Comparison of ENCODE assay signal across 8 mouse cellular contexts in the genomic region with DNA sequence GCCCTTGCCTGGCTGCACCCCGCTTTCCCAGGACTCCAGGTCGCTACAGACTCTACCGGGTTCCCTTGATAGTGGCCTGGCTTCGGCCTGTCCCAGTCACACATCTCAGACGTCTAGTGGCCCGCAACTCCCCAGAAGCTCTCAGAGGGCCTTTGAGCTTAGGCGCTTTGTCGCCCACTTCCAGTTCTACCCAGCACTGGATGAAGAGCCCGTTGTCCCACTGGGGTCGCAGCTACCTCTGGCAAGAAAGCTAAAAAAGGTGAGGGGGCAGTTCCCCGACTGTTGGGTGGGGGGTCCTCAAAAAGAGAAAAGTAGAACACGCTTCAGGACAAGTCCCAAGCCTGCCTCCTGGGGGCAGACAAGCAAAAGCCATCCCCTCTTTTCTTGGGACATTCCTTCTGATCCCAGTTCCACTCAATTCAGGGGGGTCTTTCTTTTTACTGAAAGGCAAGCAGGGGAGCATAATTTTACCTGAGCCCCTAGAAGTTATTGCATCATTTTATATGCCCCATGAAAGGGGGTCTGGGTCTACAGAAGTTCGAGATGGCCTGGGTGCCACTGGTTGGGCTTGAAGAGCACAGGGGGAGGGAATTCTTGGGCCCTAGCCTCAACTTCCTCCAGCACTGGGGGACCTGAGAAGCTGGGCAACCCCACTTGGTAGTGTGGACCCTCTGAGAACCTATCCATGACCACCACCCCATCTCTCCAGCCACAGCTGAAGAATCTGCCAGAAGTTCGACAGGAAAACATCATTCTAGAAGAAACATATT. TPM values are rescaled to one million over a fixed set of nuclear protein-coding genes. Genes with fewer than 3 reads are reported as not detected.
DNase-seq lines count a peak whose midpoint lies in the region; ATAC-seq and TF ChIP-seq lines count a peak whose summit lies in the region.

No protein-coding gene starts in this region.

- H3K27ac ChIP-seq in liver, adult 2 months (replicated peaks; ENCODE audit: insufficient read depth, low read depth, low read length) = no peak overlapping the region
- H3K27ac ChIP-seq in forebrain, embryonic 12.5 days = no peak overlapping the region
- H3K27ac ChIP-seq in intestine, postnatal 0 days (ENCODE audit: low read depth, low read length) = no peak overlapping the region
- no peak overlapping the region for H3K27ac ChIP-seq in midbrain, postnatal 0 days (ENCODE audit: low read depth, low read length)

- no peak overlapping the region; the same call in 1 of the 2 replicates for H3K9ac ChIP-seq in liver, adult 2 months (ENCODE audit: low read depth, low read length)
- H3K9ac ChIP-seq in forebrain, embryonic 12.5 days = peak overlapping the region; percentile 26; the same call in 1 of the 2 replicates
- H3K9ac ChIP-seq in intestine, postnatal 0 days (ENCODE audit: low read depth, low read length) = no peak overlapping the region
- H3K9ac ChIP-seq in midbrain, postnatal 0 days (replicated peaks; ENCODE audit: low read length, poor library complexity, severe bottlenecking) = 0 out of 2 replicates have a peak overlapping the region, but pooled peaks have one; percentile 3

- no peaks in the 10 kb centered on the region for H3K36me3 ChIP-seq in liver, adult 2 months (ENCODE audit: control insufficient read depth, insufficient read depth, low read length)
- no peaks in the 10 kb centered on the region for H3K36me3 ChIP-seq in forebrain, embryonic 12.5 days (replicated peaks)
- H3K36me3 ChIP-seq in intestine, postnatal 0 days (ENCODE audit: control insufficient read depth, insufficient read depth) = no peaks in the 10 kb centered on the region
- no peaks in the 10 kb centered on the region for H3K36me3 ChIP-seq in midbrain, postnatal 0 days (ENCODE audit: insufficient read depth, low read length)

- no peak for DNase-seq in liver, adult 2 months (ENCODE audit: extremely low read depth, low read depth, low spot score)
- DNase-seq in liver = no peak
- no peak for DNase-seq in midbrain, postnatal 0 days (ENCODE audit: low spot score)
- no peak for DNase-seq in left cerebral cortex, adult 18-20 months (ENCODE audit: low spot score in 2 of 2)
- no peak for DNase-seq in thymus, postnatal 0 days (ENCODE audit: low spot score)
- DNase-seq in thymus, postnatal 10 days (ENCODE audit: low spot score in 2 of 2) = no peak

- peak overlapping the region; percentile 8; the same call in 1 of the 2 replicates for H3K4me3 ChIP-seq in liver, adult 2 months (ENCODE audit: insufficient read depth, low read depth, low read length)
- H3K4me3 ChIP-seq in forebrain, embryonic 12.5 days (replicated peaks) = peak overlapping the region; percentile 32
- H3K4me3 ChIP-seq in intestine, postnatal 0 days (ENCODE audit: low read depth, low read length) = peak overlapping the region; percentile 27
- H3K4me3 ChIP-seq in midbrain, postnatal 0 days (ENCODE audit: low read depth, low read length) = peak overlapping the region; percentile 31

- TF ChIP-seq CTCF in liver, adult 2 months (IDR thresholded peaks at IDR 0.05; ENCODE audit: low read depth, low read length) = no peak
- TF ChIP-seq CTCF in intestine, postnatal 0 days (IDR thresholded peaks at IDR 0.05; ENCODE audit: low read depth) = peak; percentile 48; the same call in 1 of the 2 replicates
- TF ChIP-seq CTCF in midbrain, postnatal 0 days (IDR thresholded peaks at IDR 0.05) = peak; percentile 53

- ATAC-seq in forebrain, embryonic 12.5 days (ENCODE audit: low FRiP score) = no peak
- no peak for ATAC-seq in intestine, postnatal 0 days
- no peak for ATAC-seq in midbrain, postnatal 0 days (ENCODE audit: low FRiP score)

- peaks cover 3% of the 10 kb centered on the region; the same call in 1 of the 2 replicates for H3K4me1 ChIP-seq in liver, adult 2 months (ENCODE audit: control insufficient read depth, insufficient read depth, low read length)
- peaks cover 29% of the 10 kb centered on the region for H3K4me1 ChIP-seq in forebrain, embryonic 12.5 days
- H3K4me1 ChIP-seq in intestine, postnatal 0 days (replicated peaks; ENCODE audit: control insufficient read depth, insufficient read depth, low read length) = no peaks in the 10 kb centered on the region
- peaks cover 7% of the 10 kb centered on the region for H3K4me1 ChIP-seq in midbrain, postnatal 0 days (ENCODE audit: insufficient read depth, low read length)

- H3K9me3 ChIP-seq in forebrain, embryonic 12.5 days = no peaks in the 10 kb centered on the region
- no peaks in the 10 kb centered on the region for H3K9me3 ChIP-seq in intestine, postnatal 0 days (ENCODE audit: control insufficient read depth)
- no peaks in the 10 kb centered on the region for H3K9me3 ChIP-seq in midbrain, postnatal 0 days (ENCODE audit: low read length)

- H3K27me3 ChIP-seq in liver, adult 2 months (ENCODE audit: control insufficient read depth, insufficient read depth, low read length) = peaks cover 20% of the 10 kb centered on the region
- H3K27me3 ChIP-seq in forebrain, embryonic 12.5 days = peaks cover 76% of the 10 kb centered on the region
- H3K27me3 ChIP-seq in intestine, postnatal 0 days (replicated peaks; ENCODE audit: control insufficient read depth, insufficient read depth, low read length) = peaks cover 69% of the 10 kb centered on the region
- H3K27me3 ChIP-seq in midbrain, postnatal 0 days (ENCODE audit: insufficient read depth, low read length) = peaks cover 25% of the 10 kb centered on the region

- no peak for TF ChIP-seq POLR2A in liver, adult 2 months (IDR thresholded peaks at IDR 0.05; ENCODE audit: extremely low read depth, insufficient read depth, low read length)

- H3K79me2 ChIP-seq in liver, adult 2 months (ENCODE audit: control insufficient read depth, insufficient read depth, low read length) = no peaks in the 10 kb centered on the region

- H3K4me2 ChIP-seq in forebrain, embryonic 12.5 days = peak overlapping the region; percentile 54
- peak overlapping the region; percentile 53 for H3K4me2 ChIP-seq in intestine, postnatal 0 days (replicated peaks; ENCODE audit: low read depth)
- peak overlapping the region; percentile 64 for H3K4me2 ChIP-seq in midbrain, postnatal 0 days (ENCODE audit: low read depth, low read length, poor library complexity, severe bottlenecking)

- WGBS in liver, adult 2 months = 17% methylated on average over 14 of the region's 14 CpGs
- WGBS in forebrain, embryonic 12.5 days = 6% methylated on average over 14 of the region's 14 CpGs
- 12% methylated on average over 14 of the region's 14 CpGs for WGBS in intestine, postnatal 0 days
- WGBS in midbrain, postnatal 0 days = 11% methylated on average over 14 of the region's 14 CpGs

RNA-seq across cellular contexts. Expression of gene Ebf1, which starts 3.5 kb away (rescaled TPM):
- 0.37 and 0.47 TPM in 2 replicates for total RNA-seq in liver, adult 2 months (2014; rRNA removed)
- 0.11 and 0.23 TPM in 2 replicates for polyA plus RNA-seq in liver, adult 2 months (2012; rRNA removed)
- 26.8 and 27.2 TPM in 2 replicates for polyA plus RNA-seq in forebrain, embryonic 12.5 days (2016; fragmentation: Nextera tagmentation; extraction: Ambion mirVana)
- polyA plus RNA-seq in intestine, postnatal 0 days (2015; fragmentation: Nextera tagmentation; extraction: Ambion mirVana) = 4.0 and 4.3 TPM in 2 replicates
- total RNA-seq in midbrain, postnatal 0 days (2014; rRNA removed) = 27.1 and 27.2 TPM in 2 replicates
- 30.0 and 30.5 TPM in 2 replicates for polyA plus RNA-seq in midbrain, postnatal 0 days (2015; fragmentation: Nextera tagmentation; extraction: Ambion mirVana)
- 1 to 10 TPM; 3.6 to 4.7 TPM for total RNA-seq in left cerebral cortex, adult 18-20 months (2021)
- 3.9 and 4.1 TPM in 2 replicates for polyA plus RNA-seq in thymus, postnatal 0 days (2015; fragmentation: Nextera tagmentation; extraction: Ambion mirVana)

Comparison
In these comparisons a context has a peak if more than half of its experiments do, and no peak if none do; other contexts are left out.
1. H3K9ac ChIP-seq: peak in forebrain, embryonic 12.5 days (single experiment) and midbrain, postnatal 0 days (single experiment); none in liver, adult 2 months (single experiment) and intestine, postnatal 0 days (single experiment).
2. Peak in every context shown above with its lines, with median percentiles within 50 percentile points of each other: H3K4me3 ChIP-seq and H3K4me2 ChIP-seq.